Mouse (Mus musculus): Measurements from ENCODE around the gene Derl3. TPM values are rescaled to one million over a fixed set of nuclear protein-coding genes. Genes with fewer than 3 reads are reported as not detected.

Gene Derl3
- total and polyA plus RNA-seq, 2 experiments from 2014 or later = 0.63 to 1.8 TPM

DNA sequence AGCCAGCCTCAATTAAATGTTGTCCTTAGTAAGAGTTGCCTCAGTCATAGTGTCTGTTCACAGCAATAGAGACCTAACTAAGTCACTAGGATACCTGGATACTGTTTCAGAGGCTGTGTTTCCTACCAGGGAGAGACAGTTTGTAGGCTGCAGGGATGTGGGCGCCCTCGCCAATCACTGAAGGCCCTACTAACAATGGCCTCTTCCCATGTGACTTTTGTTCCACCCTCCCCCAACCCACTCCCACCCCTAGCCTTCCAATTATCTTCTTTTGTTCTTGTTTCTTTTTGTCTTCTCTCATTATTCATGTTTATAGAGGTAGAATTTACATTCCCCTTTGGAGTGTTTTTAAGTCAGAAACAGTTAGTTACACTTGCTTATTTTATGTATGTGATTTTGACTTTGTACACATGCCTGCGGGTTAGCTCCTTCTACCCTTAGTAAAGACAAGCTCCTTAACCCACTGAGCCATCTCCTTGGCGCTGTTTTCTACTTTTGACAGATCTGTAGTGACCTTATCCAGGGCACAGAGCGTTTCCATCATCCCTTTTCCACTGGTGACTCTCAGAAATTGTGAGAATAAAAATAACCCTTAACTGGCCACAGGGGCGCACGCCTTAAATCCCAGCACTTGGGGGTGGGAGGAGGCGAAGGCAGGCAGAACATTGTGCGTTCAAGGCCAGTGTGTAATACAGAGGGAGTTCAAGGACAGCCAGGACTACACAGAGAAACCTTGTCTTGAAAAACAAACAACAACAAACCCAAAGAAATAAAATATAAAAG lies 48.0 kb downstream of the Derl3 start:
- Histone ChIP-seq H3K4me3 (ENCODE audit: low read length) (no peak overlapping the region), H3K9me3 (ENCODE audit: low read length) (no peaks in the 10 kb centered on the region), H3K27ac (no peak overlapping the region), H3K9ac (replicated peaks; ENCODE audit: low read length) (no peak overlapping the region), H3K36me3 (ENCODE audit: insufficient read depth, low read length) (no peaks in the 10 kb centered on the region), H3K4me1 (ENCODE audit: insufficient read depth, low read length) (peaks cover 5% of the 10 kb centered on the region; the same call in 1 of the 2 replicates), H3K27me3 (ENCODE audit: insufficient read depth, low read length) (no peaks in the 10 kb centered on the region), H3K4me2 (ENCODE audit: low read depth, low read length) (no peak overlapping the region)
- ATAC-seq = no peak
- no peak for DNase-seq (ENCODE audit: low spot score)
- 62% methylated on average over 9 of the region's 9 CpGs for WGBS
- no peak for TF ChIP-seq CTCF (IDR thresholded peaks at IDR 0.05; ENCODE audit: low read depth)

DNA sequence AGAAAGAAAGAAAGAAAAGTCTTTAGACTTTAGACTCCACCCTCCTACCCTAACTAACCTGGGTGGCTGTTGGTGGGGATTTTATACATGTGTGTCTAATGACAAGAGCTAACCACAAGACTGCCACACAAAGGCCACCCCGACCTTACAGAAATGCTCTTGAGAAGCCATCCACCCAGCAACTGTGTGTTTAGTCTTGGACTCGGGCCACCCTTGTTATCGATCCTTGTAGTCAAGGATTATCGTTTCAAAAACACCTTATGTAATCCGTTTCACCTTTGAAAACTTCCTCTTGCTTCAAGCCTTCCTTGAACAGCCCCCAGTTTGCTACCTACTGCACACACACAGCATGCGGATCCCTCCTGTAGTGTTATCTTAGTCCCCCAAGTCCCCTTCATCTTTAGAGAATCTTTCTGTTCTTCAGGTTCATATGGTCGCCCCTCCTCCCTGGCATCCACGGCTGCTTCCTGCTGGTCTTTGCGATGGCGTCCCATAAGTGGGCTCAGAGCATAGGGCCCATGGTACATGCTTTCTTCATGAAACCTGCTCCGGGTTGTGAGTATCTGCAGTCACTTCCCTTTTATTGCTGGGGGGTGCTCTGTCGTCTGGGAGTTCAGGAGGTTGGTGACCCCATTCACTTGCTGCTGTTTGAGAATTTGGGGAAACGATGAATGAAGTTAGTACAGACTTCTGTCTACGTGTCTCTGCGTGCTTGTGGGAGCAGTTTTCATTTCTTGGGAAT lies 49.7 kb downstream of the Derl3 start, which contains the start of gene Vpreb3:
Gene Vpreb3, plus strand, starts transcription at position 322 of the 742 bp plus-strand sequence.
- TF ChIP-seq CTCF (IDR thresholded peaks at IDR 0.05; ENCODE audit: low read depth) = no peak
- ATAC-seq = no peak

DNA sequence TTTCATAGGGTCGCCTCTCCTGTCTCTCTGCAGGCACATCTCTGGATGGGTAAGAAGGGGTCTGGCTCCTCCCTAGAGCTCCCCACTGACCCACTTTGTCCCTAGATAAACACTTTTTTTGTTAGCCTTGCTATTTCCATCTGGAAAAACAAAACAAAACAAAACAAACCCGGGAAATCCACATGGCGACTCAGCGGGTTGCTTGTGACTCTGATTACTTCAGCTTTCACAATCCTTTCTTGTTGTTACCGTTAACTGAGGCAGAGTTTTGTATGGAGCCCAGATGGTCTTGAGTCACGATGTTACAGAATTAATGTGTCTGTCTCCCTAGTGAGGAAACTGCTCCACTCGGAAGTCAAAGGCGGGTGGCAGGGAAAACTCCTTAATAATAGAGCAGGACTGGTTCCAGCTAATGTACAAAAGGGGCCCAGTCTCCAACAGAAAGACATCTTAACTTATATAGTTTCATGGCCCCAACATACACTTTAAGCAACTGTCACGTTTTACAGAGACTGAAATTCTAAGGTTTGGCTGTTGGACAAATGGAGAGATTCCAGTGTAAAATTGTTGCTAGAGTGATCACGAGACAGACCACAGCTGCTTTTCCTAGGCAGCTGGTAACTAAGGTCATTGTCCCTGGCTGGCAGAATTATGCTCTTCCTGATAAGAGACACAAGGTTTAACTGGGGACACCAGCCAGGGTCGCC lies 51.0 kb downstream of the Derl3 start:
- DNase-seq (ENCODE audit: low spot score) (peak; percentile 48), ATAC-seq (no peak)
- peaks cover 5% of the 10 kb centered on the region; the same call in 1 of the 2 replicates for H3K4me1 ChIP-seq (ENCODE audit: insufficient read depth, low read length)
- no peak overlapping the region for H3K4me2 ChIP-seq (ENCODE audit: low read depth, low read length)
- no peak overlapping the region for H3K4me3 ChIP-seq (ENCODE audit: low read length)
- no peaks in the 10 kb centered on the region for H3K36me3 ChIP-seq (ENCODE audit: insufficient read depth, low read length)
- no peak for TF ChIP-seq CTCF (IDR thresholded peaks at IDR 0.05; ENCODE audit: low read depth)
- H3K27me3 ChIP-seq (ENCODE audit: insufficient read depth, low read length) = no peaks in the 10 kb centered on the region
- no peaks in the 10 kb centered on the region for H3K9me3 ChIP-seq (ENCODE audit: low read length)
- H3K27ac ChIP-seq = no peak overlapping the region
- 16% methylated on average over 11 of the region's 11 CpGs for WGBS
- H3K9ac ChIP-seq (replicated peaks; ENCODE audit: low read length) = 0 out of 2 replicates have a peak overlapping the region, but pooled peaks have one; percentile 9

More for the DNA sequence above, 49.7 kb downstream of the Derl3 start, which contains the start of gene Vpreb3:
- no peak for DNase-seq (ENCODE audit: low spot score)
- H3K4me2 ChIP-seq (ENCODE audit: low read depth, low read length) = no peak within 1 kb of the TSS
- H3K27ac ChIP-seq = no peak within 1 kb of the TSS
- no peak within 1 kb of the TSS for H3K4me3 ChIP-seq (ENCODE audit: low read length)
- H3K27me3 ChIP-seq (ENCODE audit: insufficient read depth, low read length) = no peaks in the 10 kb centered on the region
- H3K9ac ChIP-seq (replicated peaks; ENCODE audit: low read length) = no peak within 1 kb of the TSS
- 81% methylated on average over 15 of the region's 15 CpGs for WGBS
- H3K36me3 ChIP-seq (ENCODE audit: insufficient read depth, low read length) = no peaks in the 10 kb centered on the region
- no peaks in the 10 kb centered on the region for H3K9me3 ChIP-seq (ENCODE audit: low read length)
- H3K4me1 ChIP-seq (ENCODE audit: insufficient read depth, low read length) = peaks cover 5% of the 10 kb centered on the region; the same call in 1 of the 2 replicates

DNA sequence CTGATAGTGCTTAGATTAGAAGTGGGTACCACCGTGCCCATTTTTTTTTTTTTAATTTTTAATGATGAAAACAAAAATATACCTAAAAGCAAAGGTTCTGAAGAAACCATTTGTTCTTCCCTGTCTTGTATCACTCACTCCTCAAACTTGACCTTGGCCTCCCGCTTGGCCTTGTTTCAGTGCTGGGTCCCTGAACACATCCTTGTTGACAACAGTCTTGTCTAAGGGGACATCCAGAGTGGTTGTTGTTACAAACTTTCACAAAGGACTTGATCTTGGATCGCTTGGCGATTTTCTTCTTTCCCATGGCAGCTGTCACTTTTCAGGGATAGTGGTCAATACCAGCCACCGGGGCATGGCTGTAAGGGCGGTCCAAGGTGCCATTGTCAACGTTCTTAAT lies 52.0 kb downstream of the Derl3 start:
- Histone ChIP-seq H3K4me1 (ENCODE audit: insufficient read depth, low read length) (peaks cover 5% of the 10 kb centered on the region; the same call in 1 of the 2 replicates), H3K4me3 (ENCODE audit: low read length) (no peak overlapping the region), H3K27me3 (ENCODE audit: insufficient read depth, low read length) (no peaks in the 10 kb centered on the region), H3K27ac (no peak overlapping the region), H3K36me3 (ENCODE audit: insufficient read depth, low read length) (no peaks in the 10 kb centered on the region), H3K9ac (replicated peaks; ENCODE audit: low read length) (no peak overlapping the region), H3K9me3 (ENCODE audit: low read length) (no peaks in the 10 kb centered on the region), H3K4me2 (ENCODE audit: low read depth, low read length) (no peak overlapping the region)
- WGBS = 88% methylated on average over 7 of the region's 7 CpGs
- no peak for TF ChIP-seq CTCF (IDR thresholded peaks at IDR 0.05; ENCODE audit: low read depth)
- DNase-seq (ENCODE audit: low spot score) (no peak), ATAC-seq (no peak)

Other genes with a start within 250 kb of the Derl3 start
- gene Susd2, start 249.4 kb upstream of the Derl3 start, total RNA-seq (2014; rRNA removed) = 14.4 and 14.9 TPM in 2 replicates
- gene Susd2, start 249.4 kb upstream of the Derl3 start, polyA plus RNA-seq (2015; fragmentation: Nextera tagmentation; extraction: Ambion mirVana) = 11.2 and 11.4 TPM in 2 replicates
- 92.9 and 96.4 TPM in 2 replicates for gene Cabin1, start 129.1 kb upstream of the Derl3 start, total RNA-seq (2014; rRNA removed)
- 30.1 and 33.6 TPM in 2 replicates for gene Cabin1, start 129.1 kb upstream of the Derl3 start, polyA plus RNA-seq (2015; fragmentation: Nextera tagmentation; extraction: Ambion mirVana)
- gene Ddt, start 120.0 kb upstream of the Derl3 start, total RNA-seq (2014; rRNA removed) = 63.6 and 67.4 TPM in 2 replicates
- gene Ddt, start 120.0 kb upstream of the Derl3 start, polyA plus RNA-seq (2015; fragmentation: Nextera tagmentation; extraction: Ambion mirVana) = 115 and 120 TPM in 2 replicates
- gene Gm20441, start 112.5 kb upstream of the Derl3 start, total RNA-seq (2014; rRNA removed) = not detected in 2 replicates
- not detected in 2 replicates for gene Gm20441, start 112.5 kb upstream of the Derl3 start, polyA plus RNA-seq (2015; fragmentation: Nextera tagmentation; extraction: Ambion mirVana)
- 1.8 and 3.2 TPM in 2 replicates for gene Gstt3, start 112.0 kb upstream of the Derl3 start, total RNA-seq (2014; rRNA removed)
- 2.8 and 4.2 TPM in 2 replicates for gene Gstt3, start 112.0 kb upstream of the Derl3 start, polyA plus RNA-seq (2015; fragmentation: Nextera tagmentation; extraction: Ambion mirVana)
- 38.1 and 39.3 TPM in 2 replicates for gene Gstt1, start 94.8 kb upstream of the Derl3 start, total RNA-seq (2014; rRNA removed)
- gene Gstt1, start 94.8 kb upstream of the Derl3 start, polyA plus RNA-seq (2015; fragmentation: Nextera tagmentation; extraction: Ambion mirVana) = 20.8 and 24.4 TPM in 2 replicates
- not detected in 2 replicates for gene Gstt4, start 70.9 kb upstream of the Derl3 start, total RNA-seq (2014; rRNA removed)
- not detected in 2 replicates for gene Gstt4, start 70.9 kb upstream of the Derl3 start, polyA plus RNA-seq (2015; fragmentation: Nextera tagmentation; extraction: Ambion mirVana)
- 2.1 and 10.2 TPM in 2 replicates for gene Gstt2, start 56.0 kb upstream of the Derl3 start, total RNA-seq (2014; rRNA removed)
- 9.3 and 11.1 TPM in 2 replicates for gene Gstt2, start 56.0 kb upstream of the Derl3 start, polyA plus RNA-seq (2015; fragmentation: Nextera tagmentation; extraction: Ambion mirVana)
- 1,072 and 1,222 TPM in 2 replicates for gene Mif, start 33.2 kb upstream of the Derl3 start, total RNA-seq (2014; rRNA removed)
- gene Mif, start 33.2 kb upstream of the Derl3 start, polyA plus RNA-seq (2015; fragmentation: Nextera tagmentation; extraction: Ambion mirVana) = 1,792 and 1,891 TPM in 2 replicates
- gene Smarcb1, start 28.2 kb downstream of the Derl3 start, total RNA-seq (2014; rRNA removed) = 142 and 156 TPM in 2 replicates
- gene Smarcb1, start 28.2 kb downstream of the Derl3 start, polyA plus RNA-seq (2015; fragmentation: Nextera tagmentation; extraction: Ambion mirVana) = 197 and 199 TPM in 2 replicates
- 327 and 332 TPM in 2 replicates for gene Chchd10, start 39.7 kb downstream of the Derl3 start, total RNA-seq (2014; rRNA removed)
- gene Chchd10, start 39.7 kb downstream of the Derl3 start, polyA plus RNA-seq (2015; fragmentation: Nextera tagmentation; extraction: Ambion mirVana) = 304 and 312 TPM in 2 replicates
- 6.1 and 9.5 TPM in 2 replicates for gene Mmp11, start 43.1 kb downstream of the Derl3 start, total RNA-seq (2014; rRNA removed)
- 7.8 and 8.3 TPM in 2 replicates for gene Mmp11, start 43.1 kb downstream of the Derl3 start, polyA plus RNA-seq (2015; fragmentation: Nextera tagmentation; extraction: Ambion mirVana)
- 0.73 TPM in 1 of 2 replicates, not detected in the other for gene Gm867, start 47.3 kb downstream of the Derl3 start, total RNA-seq (2014; rRNA removed)
- gene Gm867, start 47.3 kb downstream of the Derl3 start, polyA plus RNA-seq (2015; fragmentation: Nextera tagmentation; extraction: Ambion mirVana) = 2.3 and 2.4 TPM in 2 replicates
- gene Vpreb3, start 49.6 kb downstream of the Derl3 start, total RNA-seq (2014; rRNA removed) = not detected in 2 replicates
- gene Vpreb3, start 49.6 kb downstream of the Derl3 start, polyA plus RNA-seq (2015; fragmentation: Nextera tagmentation; extraction: Ambion mirVana) = 0.52 and 0.75 TPM in 2 replicates
- gene Gm5134, start 61.1 kb downstream of the Derl3 start, total RNA-seq (2014; rRNA removed) = not detected in 2 replicates
- gene Gm5134, start 61.1 kb downstream of the Derl3 start, polyA plus RNA-seq (2015; fragmentation: Nextera tagmentation; extraction: Ambion mirVana) = not detected in 2 replicates
- gene Zfp280b, start 139.2 kb downstream of the Derl3 start, total RNA-seq (2014; rRNA removed) = 6.8 and 7.9 TPM in 2 replicates
- gene Zfp280b, start 139.2 kb downstream of the Derl3 start, polyA plus RNA-seq (2015; fragmentation: Nextera tagmentation; extraction: Ambion mirVana) = 10.0 and 10.5 TPM in 2 replicates
- not detected in 2 replicates for gene Slc5a4b, start 217.5 kb downstream of the Derl3 start, total RNA-seq (2014; rRNA removed)
- 0.08 TPM in 1 of 2 replicates, not detected in the other for gene Slc5a4b, start 217.5 kb downstream of the Derl3 start, polyA plus RNA-seq (2015; fragmentation: Nextera tagmentation; extraction: Ambion mirVana)